Mouse (Mus musculus) forebrain, embryonic 13.5 days (tissue): ENCODE measurements at regions not wholly inside any gene's neighbourhood (a gene's known extent, or its start where the extent isn't known, plus 50 kb on each side); places are given as distances from the start of the nearest gene placed in this dataset.

Experiments used
- ATAC-seq: fragments of 200-750 bp; cut with Nextera tagmentation; 2 replicates; pipeline ENCODE4 v1.8.0; 2017
- H3K27ac ChIP-seq: fragments of 300-500 bp; sonication (generic); 2 replicates; pipeline ENCODE4 v1.5.1; 2015; ENCODE audit warnings: inconsistent platforms, mild to moderate bottlenecking, moderate library complexity
- H3K27me3 ChIP-seq: fragments of 300-500 bp; sonication (generic); 2 replicates; pipeline ENCODE4 v1.6.1; 2015; ENCODE audit warnings: mild to moderate bottlenecking, inconsistent platforms
- H3K36me3 ChIP-seq: fragments of 300-500 bp; sonication (generic); 2 replicates; pipeline ENCODE4 v1.6.1; 2015; ENCODE audit warnings: mild to moderate bottlenecking, inconsistent platforms; ENCODE audit not compliant: poor library complexity, severe bottlenecking
- H3K4me1 ChIP-seq: fragments of 300-500 bp; sonication (generic); 2 replicates; pipeline ENCODE4 v1.6.1; 2015; ENCODE audit warnings: inconsistent platforms
- H3K4me2 ChIP-seq: fragments of 300-500 bp; sonication (generic); 2 replicates; pipeline ENCODE4 v1.6.1; 2015; ENCODE audit warnings: inconsistent platforms, mild to moderate bottlenecking, moderate library complexity
- H3K4me3 ChIP-seq: fragments of 300-500 bp; sonication (generic); 2 replicates; pipeline ENCODE4 v1.5.1; 2015; ENCODE audit warnings: mild to moderate bottlenecking, inconsistent platforms
- H3K9ac ChIP-seq: fragments of 300-500 bp; sonication (generic); 2 replicates; pipeline ENCODE4 v1.6.1; 2015; ENCODE audit warnings: mild to moderate bottlenecking, inconsistent platforms
- H3K9me3 ChIP-seq: fragments of 300-500 bp; sonication (generic); replicated peaks from 2 replicates; pipeline ENCODE4 v1.6.1; 2016; ENCODE audit warnings: inconsistent platforms
- WGBS: fragments of 180-500 bp; shearing (Covaris S2); methylation state at CpG from one replicate; pipeline ENCODE4 v1.1.7; 2015; 5-methylcytosine and 5-hydroxymethylcytosine counted together

- H3K9me3 ChIP-seq = no peaks in the 10 kb centered on the region
- no peak overlapping the region for H3K4me2 ChIP-seq
- no peaks in the 10 kb centered on the region for H3K4me1 ChIP-seq
- ATAC-seq = no peak
- no peak overlapping the region for H3K27ac ChIP-seq
- no peak overlapping the region for H3K4me3 ChIP-seq
- 27% methylated on average over 3 of the region's 3 CpGs for WGBS
- no peaks in the 10 kb centered on the region for H3K27me3 ChIP-seq
- H3K9ac ChIP-seq = no peak overlapping the region
- H3K36me3 ChIP-seq = no peaks in the 10 kb centered on the region
These were observed 106.3 kb upstream of the Ddhd1 start for GRCm38 (mm10) chr14:45764231-45764630.

- no peak for ATAC-seq
- Histone ChIP-seq H3K27ac (no peak overlapping the region), H3K4me1 (no peaks in the 10 kb centered on the region), H3K9me3 (no peaks in the 10 kb centered on the region), H3K4me3 (no peak overlapping the region), H3K36me3 (no peaks in the 10 kb centered on the region), H3K4me2 (no peak overlapping the region), H3K27me3 (no peaks in the 10 kb centered on the region), H3K9ac (no peak overlapping the region)
- 86% methylated on average over 1 of the region's 1 CpGs for WGBS
These were observed 108.6 kb upstream of the Ddhd1 start for GRCm38 (mm10) chr14:45766582-45766981.

GRCm38 (mm10) chr14:45772665-45773277, 114.8 kb upstream of the Ddhd1 start:
- Histone ChIP-seq H3K4me2 (peak overlapping the region; percentile 50), H3K27ac (no peak overlapping the region), H3K9ac (no peak overlapping the region), H3K4me1 (no peaks in the 10 kb centered on the region), H3K36me3 (no peaks in the 10 kb centered on the region), H3K9me3 (no peaks in the 10 kb centered on the region), H3K27me3 (no peaks in the 10 kb centered on the region), H3K4me3 (peak overlapping the region; percentile 17)
- peak; percentile 89 for ATAC-seq
- WGBS = 15% methylated on average over 19 of the region's 19 CpGs

GRCm38 (mm10) chr14:45773326-45773725, 115.4 kb upstream of the Ddhd1 start:
- Histone ChIP-seq H3K4me2 (no peak overlapping the region), H3K4me1 (no peaks in the 10 kb centered on the region), H3K9me3 (no peaks in the 10 kb centered on the region), H3K27ac (no peak overlapping the region), H3K4me3 (no peak overlapping the region), H3K27me3 (no peaks in the 10 kb centered on the region), H3K9ac (no peak overlapping the region), H3K36me3 (no peaks in the 10 kb centered on the region)
- ATAC-seq = no peak
- WGBS = 54% methylated on average over 7 of the region's 7 CpGs

- Histone ChIP-seq H3K4me3 (no peak overlapping the region), H3K4me2 (no peak overlapping the region), H3K36me3 (no peaks in the 10 kb centered on the region), H3K27me3 (no peaks in the 10 kb centered on the region), H3K4me1 (no peaks in the 10 kb centered on the region), H3K9ac (no peak overlapping the region), H3K27ac (no peak overlapping the region), H3K9me3 (no peaks in the 10 kb centered on the region)
- 88% methylated on average over 6 of the region's 6 CpGs for WGBS
- no peak for ATAC-seq
These were observed 123.9 kb upstream of the Ddhd1 start for GRCm38 (mm10) chr14:45781850-45782249.

GRCm38 (mm10) chr14:45794980-45795379, 137.0 kb upstream of the Ddhd1 start:
- Histone ChIP-seq H3K9me3 (no peaks in the 10 kb centered on the region), H3K4me2 (no peak overlapping the region), H3K36me3 (no peaks in the 10 kb centered on the region), H3K4me1 (no peaks in the 10 kb centered on the region), H3K27me3 (no peaks in the 10 kb centered on the region), H3K27ac (no peak overlapping the region), H3K9ac (no peak overlapping the region), H3K4me3 (no peak overlapping the region)
- no peak for ATAC-seq
- WGBS = 86% methylated on average over 1 of the region's 1 CpGs

- H3K4me3 ChIP-seq = no peak overlapping the region
- no peak for ATAC-seq
- H3K9ac ChIP-seq = no peak overlapping the region
- H3K4me1 ChIP-seq = no peaks in the 10 kb centered on the region
- no peak overlapping the region for H3K27ac ChIP-seq
- no peak overlapping the region for H3K4me2 ChIP-seq
- no peaks in the 10 kb centered on the region for H3K27me3 ChIP-seq
- no peaks in the 10 kb centered on the region for H3K36me3 ChIP-seq
- H3K9me3 ChIP-seq = no peaks in the 10 kb centered on the region
- WGBS = 83% methylated on average over 10 of the region's 10 CpGs
These were observed 138.8 kb upstream of the Ddhd1 start for GRCm38 (mm10) chr14:45796665-45797319.

- WGBS = 97% methylated on average over 4 of the region's 4 CpGs
- H3K4me3 ChIP-seq = no peak overlapping the region
- no peaks in the 10 kb centered on the region for H3K4me1 ChIP-seq
- no peaks in the 10 kb centered on the region for H3K9me3 ChIP-seq
- no peak overlapping the region for H3K27ac ChIP-seq
- H3K9ac ChIP-seq = no peak overlapping the region
- no peaks in the 10 kb centered on the region for H3K27me3 ChIP-seq
- no peak for ATAC-seq
- no peak overlapping the region for H3K4me2 ChIP-seq
- H3K36me3 ChIP-seq = no peaks in the 10 kb centered on the region
These were observed 139.4 kb upstream of the Ddhd1 start for GRCm38 (mm10) chr14:45797320-45797696.

- 89% methylated on average over 2 of the region's 2 CpGs for WGBS
- Histone ChIP-seq H3K9ac (no peak overlapping the region), H3K9me3 (no peaks in the 10 kb centered on the region), H3K4me3 (no peak overlapping the region), H3K27ac (no peak overlapping the region), H3K27me3 (no peaks in the 10 kb centered on the region), H3K4me1 (no peaks in the 10 kb centered on the region), H3K4me2 (no peak overlapping the region), H3K36me3 (no peaks in the 10 kb centered on the region)
- ATAC-seq = no peak
These were observed 141.3 kb upstream of the Ddhd1 start for GRCm38 (mm10) chr14:45799286-45799685.

- Histone ChIP-seq H3K4me1 (no peaks in the 10 kb centered on the region), H3K4me3 (no peak overlapping the region), H3K9me3 (no peaks in the 10 kb centered on the region), H3K9ac (no peak overlapping the region), H3K27me3 (no peaks in the 10 kb centered on the region), H3K4me2 (no peak overlapping the region), H3K36me3 (no peaks in the 10 kb centered on the region), H3K27ac (no peak overlapping the region)
- 86% methylated on average over 3 of the region's 3 CpGs for WGBS
- no peak for ATAC-seq
These were observed 148.0 kb upstream of the Ddhd1 start for GRCm38 (mm10) chr14:45805950-45806349.

- no peak overlapping the region for H3K27ac ChIP-seq
- WGBS = 87% methylated on average over 7 of the region's 7 CpGs
- H3K9me3 ChIP-seq = no peaks in the 10 kb centered on the region
- no peak overlapping the region for H3K9ac ChIP-seq
- no peaks in the 10 kb centered on the region for H3K36me3 ChIP-seq
- H3K4me2 ChIP-seq = no peak overlapping the region
- no peaks in the 10 kb centered on the region for H3K4me1 ChIP-seq
- H3K27me3 ChIP-seq = no peaks in the 10 kb centered on the region
- no peak overlapping the region for H3K4me3 ChIP-seq
- ATAC-seq = no peak
These were observed 148.9 kb upstream of the Ddhd1 start for GRCm38 (mm10) chr14:45806726-45807280.

GRCm38 (mm10) chr14:45807767-45808166, 149.8 kb upstream of the Ddhd1 start:
- no peak for ATAC-seq
- Histone ChIP-seq H3K4me3 (no peak overlapping the region), H3K27me3 (no peaks in the 10 kb centered on the region), H3K4me1 (no peaks in the 10 kb centered on the region), H3K27ac (no peak overlapping the region), H3K9me3 (no peaks in the 10 kb centered on the region), H3K36me3 (no peaks in the 10 kb centered on the region), H3K9ac (no peak overlapping the region), H3K4me2 (no peak overlapping the region)
- 90% methylated on average over 7 of the region's 7 CpGs for WGBS

- Histone ChIP-seq H3K9ac (no peak overlapping the region), H3K36me3 (no peaks in the 10 kb centered on the region), H3K27ac (no peak overlapping the region), H3K4me1 (no peaks in the 10 kb centered on the region), H3K27me3 (no peaks in the 10 kb centered on the region), H3K4me3 (no peak overlapping the region), H3K4me2 (no peak overlapping the region), H3K9me3 (no peaks in the 10 kb centered on the region)
- 88% methylated on average over 7 of the region's 7 CpGs for WGBS
- no peak for ATAC-seq
These were observed 151.5 kb upstream of the Ddhd1 start for GRCm38 (mm10) chr14:45809491-45809890.
